Mouse (Mus musculus) embryonic stem cell, embryonic (primary cell): ENCODE results near the gene Blcap.

ENCODE experiments used
- CTCF ChIA-PET, 4 experiments: fragments of 300-600 bp in 2 of 4; fragments of 350-600 bp in 2 of 4; sonication (Branson Sonifier 250); formaldehyde crosslinking; loops; one replicate each; lab custom pipeline; 2022; ENCODE audit warnings: inconsistent platforms in 2 of 4; lab: Charles Lee
- POLR2A ChIA-PET, 4 experiments: fragments of 300-600 bp in 2 of 4; fragments of 350-600 bp in 2 of 4; sonication (Branson Sonifier 250); formaldehyde crosslinking; loops; one replicate each; lab custom pipeline; 2022; ENCODE audit warnings: antibody characterized with exemption in 4 of 4, inconsistent platforms in 1 of 4; lab: Charles Lee

The Blcap gene

GRCm38 (mm10) chr2:157565898-157566259, 5.2 kb downstream of the Blcap start:
- ChIA-PET CTCF (interaction anchor here (0.6 to 4.7 kb wide), 16 partner anchors 11 to 432 kb away, joined by 3 to 44 read pairs (median 4); no protein-coding TSS in a partner anchor), POLR2A (interaction anchor here (0.5 to 5.0 kb wide), 103 partner anchors 9 to 1369 kb away, joined by 3 to 57 read pairs (median 4); partner anchors contain the start of genes Rbl1 (in 2 of the 4), Ghrh (in 1 of the 4), Manbal (in 1 of the 4) and Mroh8 (in 1 of the 4))

GRCm38 (mm10) chr2:157565446-157565845, 5.6 kb downstream of the Blcap start:
- POLR2A ChIA-PET: interaction anchor here (0.6 to 5.0 kb wide), 38 partner anchors 9 to 749 kb away, joined by 3 to 57 read pairs (median 6); partner anchors contain the start of genes Mroh8 (in 1 of the 4), Rbl1 (in 1 of the 4) and Rpn2 (in 1 of the 4)
- CTCF ChIA-PET: interaction anchor here in 2 of 4 experiments (1.0 to 2.9 kb wide), 2 partner anchors 108 to 128 kb away, joined by 3 to 18 read pairs; no protein-coding TSS in a partner anchor

GRCm38 (mm10) chr2:157564723-157565122, 6.4 kb downstream of the Blcap start:
- ChIA-PET POLR2A (interaction anchor here in 2 of 4 experiments (0.7 to 4.1 kb wide), 8 partner anchors 9 to 360 kb away, joined by 3 to 46 read pairs (median 4); partner anchors contain the start of gene Rbl1 (in 1 of the 2)), CTCF (no interaction called here)

GRCm38 (mm10) chr2:157563031-157563430, 8.0 kb downstream of the Blcap start:
- ChIA-PET CTCF (no interaction called here), POLR2A (interaction anchor here in 2 of 4 experiments (0.7 to 1.5 kb wide), 4 partner anchors 9 to 187 kb away, joined by 3 to 5 read pairs (median 4); no protein-coding TSS in a partner anchor)

GRCm38 (mm10) chr2:157561165-157561836, 9.8 kb downstream of the Blcap start:
- CTCF ChIA-PET: interaction anchor here in 2 of 4 experiments (0.6 to 1.2 kb wide), 5 partner anchors 18 to 1325 kb away, joined by 3 to 4 read pairs (median 3); no protein-coding TSS in a partner anchor
- POLR2A ChIA-PET: interaction anchor here in 3 of 4 experiments (0.6 to 1.6 kb wide), 18 partner anchors 10 to 759 kb away, joined by 3 to 7 read pairs (median 3); partner anchors contain the start of genes Blcap (in 1 of the 3) and Src (in 1 of the 3)

GRCm38 (mm10) chr2:157560302-157560701, 10.8 kb downstream of the Blcap start:
- POLR2A ChIA-PET: interaction anchor here in 3 of 4 experiments (1.0 to 1.4 kb wide), 5 partner anchors 36 to 218 kb away, joined by 3 to 6 read pairs (median 3); no protein-coding TSS in a partner anchor
- CTCF ChIA-PET: no interaction called here

GRCm38 (mm10) chr2:157559858-157560257, 11.2 kb downstream of the Blcap start, which contains the start of gene Nnat:
Gene Nnat (plus strand): TSS chr2:157560078.
- ChIA-PET POLR2A (interaction anchor here in 3 of 4 experiments (0.7 to 2.2 kb wide), 3 partner anchors 8 to 273 kb away, joined by 3 to 7 read pairs (median 4); no protein-coding TSS in a partner anchor), CTCF (interaction anchor here in 1 of 4 experiments (1.0 to 1.3 kb wide), 3 partner anchors 80 to 272 kb away, joined by 3 to 4 read pairs (median 4); no protein-coding TSS in a partner anchor)

GRCm38 (mm10) chr2:157559440-157559839, 11.6 kb downstream of the Blcap start:
- POLR2A ChIA-PET: interaction anchor here in 3 of 4 experiments (0.6 to 2.2 kb wide), 5 partner anchors 8 to 1227 kb away, joined by 3 to 7 read pairs (median 4); no protein-coding TSS in a partner anchor
- CTCF ChIA-PET: interaction anchor here in 2 of 4 experiments (0.9 to 1.3 kb wide), 4 partner anchors 79 to 272 kb away, joined by 3 to 4 read pairs (median 4); no protein-coding TSS in a partner anchor

GRCm38 (mm10) chr2:157558520-157558919, 12.6 kb downstream of the Blcap start:
- POLR2A ChIA-PET: interaction anchor here in 2 of 4 experiments (1.5 to 3.8 kb wide), 4 partner anchors 8 to 21 kb away, joined by 4 to 17 read pairs (median 6); no protein-coding TSS in a partner anchor

GRCm38 (mm10) chr2:157558051-157558450, 13.0 kb downstream of the Blcap start:
- POLR2A ChIA-PET: interaction anchor here in 2 of 4 experiments (1.5 to 3.8 kb wide), 4 partner anchors 8 to 21 kb away, joined by 4 to 17 read pairs (median 6); no protein-coding TSS in a partner anchor
- CTCF ChIA-PET: no interaction called here

More at GRCm38 (mm10) chr2:157558520-157558919, 12.6 kb downstream of the Blcap start:
- CTCF ChIA-PET: interaction anchor here in 2 of 4 experiments (0.9 to 1.3 kb wide), 2 partner anchors 78 to 216 kb away, joined by 4 read pairs; no protein-coding TSS in a partner anchor

GRCm38 (mm10) chr2:157556074-157556698, 14.9 kb downstream of the Blcap start:
- CTCF ChIA-PET: interaction anchor here in 3 of 4 experiments (0.6 to 1.3 kb wide), 5 partner anchors 10 to 333 kb away, joined by 3 to 7 read pairs (median 4); no protein-coding TSS in a partner anchor

GRCm38 (mm10) chr2:157552158-157552886, 18.8 kb downstream of the Blcap start:
- CTCF ChIA-PET: no interaction called here

More at GRCm38 (mm10) chr2:157556074-157556698, 14.9 kb downstream of the Blcap start:
- POLR2A ChIA-PET: interaction anchor here (0.5 to 3.9 kb wide), 19 partner anchors 8 to 692 kb away, joined by 3 to 22 read pairs (median 3); no protein-coding TSS in a partner anchor

GRCm38 (mm10) chr2:157550292-157550691, 20.8 kb downstream of the Blcap start:
- CTCF ChIA-PET: interaction anchor here in 1 of 4 experiments (0.5 kb wide), 1 partner anchor 26 kb away, joined by 9 read pairs; no protein-coding TSS in a partner anchor
- POLR2A ChIA-PET: interaction anchor here in 2 of 4 experiments (0.7 to 1.4 kb wide), 5 partner anchors 8 to 16 kb away, joined by 3 to 5 read pairs (median 3); no protein-coding TSS in a partner anchor

More at GRCm38 (mm10) chr2:157552158-157552886, 18.8 kb downstream of the Blcap start:
- POLR2A ChIA-PET: interaction anchor here in 3 of 4 experiments (0.6 to 3.9 kb wide), 6 partner anchors 10 to 224 kb away, joined by 3 to 22 read pairs (median 4); no protein-coding TSS in a partner anchor

- POLR2A ChIA-PET: interaction anchor here in 3 of 4 experiments (0.7 to 2.5 kb wide), 4 partner anchors 9 to 40 kb away, joined by 3 to 9 read pairs (median 3); no protein-coding TSS in a partner anchor
- CTCF ChIA-PET: interaction anchor here in 1 of 4 experiments (0.6 kb wide), 1 partner anchor 9 kb away, joined by 7 read pairs; no protein-coding TSS in a partner anchor
Measured at GRCm38 (mm10) chr2:157546686-157547085, 24.4 kb downstream of the Blcap start.

GRCm38 (mm10) chr2:157544333-157544888, 26.7 kb downstream of the Blcap start:
- POLR2A ChIA-PET: interaction anchor here in 2 of 4 experiments (0.7 to 1.7 kb wide), 3 partner anchors 23 to 418 kb away, joined by 3 to 4 read pairs (median 3); partner anchors contain the start of gene Rbl1 (in 1 of the 2)

GRCm38 (mm10) chr2:157542415-157542814, 28.7 kb downstream of the Blcap start:
- ChIA-PET CTCF (no interaction called here), POLR2A (interaction anchor here in 3 of 4 experiments (0.6 to 1.3 kb wide), 5 partner anchors 9 to 174 kb away, joined by 3 read pairs; no protein-coding TSS in a partner anchor)

More at GRCm38 (mm10) chr2:157544333-157544888, 26.7 kb downstream of the Blcap start:
- CTCF ChIA-PET: interaction anchor here in 1 of 4 experiments (1.0 kb wide), 1 partner anchor 203 kb away, joined by 3 read pairs; no protein-coding TSS in a partner anchor
